Mouse (Mus musculus): ENCODE measurements around the gene Hipk1. TPM values are rescaled to one million over a fixed set of nuclear protein-coding genes. Genes with fewer than 3 reads are reported as not detected.
A peak's percentile ranks its signal among the peaks of the same experiment; 100 is the strongest.
"Not testable (repeated sequence)": the region's sequence is repeated elsewhere in the genome, so short reads cannot be mapped to it uniquely, and the experiment has no call there.

Gene Hipk1
- polyA plus RNA-seq, 1 experiment from 2014 or later = 13.8 TPM

- H3K36me3 ChIP-seq (ENCODE audit: insufficient read depth, low read length) = no peaks in the 10 kb centered on the region
- H3K27me3 ChIP-seq (replicated peaks; ENCODE audit: insufficient read depth, low read length) = no peaks in the 10 kb centered on the region
- H3K4me3 ChIP-seq (ENCODE audit: low read depth, low read length) = no peak overlapping the region
- H3K9ac ChIP-seq (replicated peaks; ENCODE audit: low read depth) = no peak overlapping the region
- WGBS = 74% methylated on average over 6 of the region's 6 CpGs
- no peaks in the 10 kb centered on the region for H3K4me1 ChIP-seq (ENCODE audit: insufficient read depth, low read depth, low read length)
- no peaks in the 10 kb centered on the region for H3K9me3 ChIP-seq (ENCODE audit: low read length)
- no peak overlapping the region for H3K4me2 ChIP-seq (replicated peaks; ENCODE audit: low read depth, low read length)
- TF ChIP-seq CTCF (IDR thresholded peaks at IDR 0.05) (no peak), EP300 (IDR thresholded peaks at IDR 0.05) (no peak)
- no peak for ATAC-seq
- no peak for DNase-seq (ENCODE audit: low spot score)
- no peak overlapping the region for H3K27ac ChIP-seq (ENCODE audit: low read length)
Measured at GRCm38 (mm10) chr3:103835272-103835950, 44.0 kb upstream of the Hipk1 start.

- Histone ChIP-seq H3K4me1 (ENCODE audit: insufficient read depth, low read depth, low read length) (no peaks in the 10 kb centered on the region), H3K4me3 (ENCODE audit: low read depth, low read length) (no peak overlapping the region), H3K27me3 (replicated peaks; ENCODE audit: insufficient read depth, low read length) (no peaks in the 10 kb centered on the region), H3K4me2 (replicated peaks; ENCODE audit: low read depth, low read length) (no peak overlapping the region), H3K9ac (replicated peaks; ENCODE audit: low read depth) (no peak overlapping the region), H3K27ac (ENCODE audit: low read length) (no peak overlapping the region), H3K9me3 (ENCODE audit: low read length) (no peaks in the 10 kb centered on the region), H3K36me3 (ENCODE audit: insufficient read depth, low read length) (no peaks in the 10 kb centered on the region)
- ATAC-seq (no peak), DNase-seq (ENCODE audit: low spot score) (no peak)
- TF ChIP-seq EP300 (IDR thresholded peaks at IDR 0.05) (no peak), CTCF (IDR thresholded peaks at IDR 0.05) (no peak)
- 91% methylated on average over 2 of the region's 2 CpGs for WGBS
Measured at GRCm38 (mm10) chr3:103834001-103834400, 42.6 kb upstream of the Hipk1 start.

DNA sequence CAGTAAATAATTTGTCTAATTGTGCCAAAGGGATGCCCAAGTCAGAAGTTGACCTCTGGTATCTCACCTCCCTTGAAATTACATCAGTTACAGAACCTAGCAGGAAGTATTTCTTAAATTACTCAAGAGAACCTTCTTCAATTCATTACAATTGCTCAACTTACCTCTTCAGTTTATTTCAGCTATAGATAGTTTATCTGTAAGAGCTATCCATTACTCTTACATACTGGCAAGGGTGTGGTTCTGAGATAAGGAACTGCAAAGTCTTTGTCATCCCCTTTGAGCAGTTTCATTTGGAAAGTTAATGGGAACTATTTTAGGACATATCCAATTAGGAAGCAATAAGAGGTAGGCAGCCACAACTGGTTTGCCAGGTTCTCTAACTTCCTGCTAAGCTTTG, 41.1 kb upstream of the Hipk1 start, which contains the start of gene Bcl2l15:
Gene Bcl2l15, plus strand, starts transcription at position 176 of the 400 bp plus-strand sequence.
- Histone ChIP-seq H3K27ac (ENCODE audit: low read length) (no peak within 1 kb of the TSS), H3K4me2 (replicated peaks; ENCODE audit: low read depth, low read length) (no peak within 1 kb of the TSS), H3K9me3 (ENCODE audit: low read length) (no peaks in the 10 kb centered on the region), H3K4me3 (ENCODE audit: low read depth, low read length) (no peak within 1 kb of the TSS), H3K27me3 (replicated peaks; ENCODE audit: insufficient read depth, low read length) (no peaks in the 10 kb centered on the region), H3K9ac (replicated peaks; ENCODE audit: low read depth) (no peak within 1 kb of the TSS), H3K4me1 (ENCODE audit: insufficient read depth, low read depth, low read length) (no peaks in the 10 kb centered on the region), H3K36me3 (ENCODE audit: insufficient read depth, low read length) (no peaks in the 10 kb centered on the region)
- DNase-seq (ENCODE audit: low spot score) (no peak), ATAC-seq (no peak)
- no peak for TF ChIP-seq EP300 (IDR thresholded peaks at IDR 0.05)
- no peak for TF ChIP-seq CTCF (IDR thresholded peaks at IDR 0.05)

GRCm38 (mm10) chr3:103831146-103831545, 39.8 kb upstream of the Hipk1 start:
- TF ChIP-seq CTCF (IDR thresholded peaks at IDR 0.05) (no peak), EP300 (IDR thresholded peaks at IDR 0.05) (no peak)
- H3K4me3 ChIP-seq (ENCODE audit: low read depth, low read length) = no peak overlapping the region

GRCm38 (mm10) chr3:103830681-103831080, 39.3 kb upstream of the Hipk1 start:
- H3K27ac ChIP-seq (ENCODE audit: low read length) = not testable (repeated sequence)

More at GRCm38 (mm10) chr3:103831146-103831545, 39.8 kb upstream of the Hipk1 start:
- no peaks in the 10 kb centered on the region for H3K36me3 ChIP-seq (ENCODE audit: insufficient read depth, low read length)
- no peak for DNase-seq (ENCODE audit: low spot score)
- H3K9ac ChIP-seq (replicated peaks; ENCODE audit: low read depth) = no peak overlapping the region
- no peak overlapping the region for H3K27ac ChIP-seq (ENCODE audit: low read length)
- no peak for ATAC-seq
- no peaks in the 10 kb centered on the region for H3K4me1 ChIP-seq (ENCODE audit: insufficient read depth, low read depth, low read length)
- H3K9me3 ChIP-seq (ENCODE audit: low read length) = no peaks in the 10 kb centered on the region
- H3K4me2 ChIP-seq (replicated peaks; ENCODE audit: low read depth, low read length) = no peak overlapping the region
- no peaks in the 10 kb centered on the region for H3K27me3 ChIP-seq (replicated peaks; ENCODE audit: insufficient read depth, low read length)
- WGBS = 81% methylated on average over 7 of the region's 7 CpGs

GRCm38 (mm10) chr3:103829036-103829435, 37.7 kb upstream of the Hipk1 start:
- Histone ChIP-seq H3K27me3 (replicated peaks; ENCODE audit: insufficient read depth, low read length) (no peaks in the 10 kb centered on the region), H3K4me1 (ENCODE audit: insufficient read depth, low read depth, low read length) (no peaks in the 10 kb centered on the region), H3K9ac (replicated peaks; ENCODE audit: low read depth) (no peak overlapping the region), H3K4me3 (ENCODE audit: low read depth, low read length) (no peak overlapping the region), H3K27ac (ENCODE audit: low read length) (no peak overlapping the region), H3K4me2 (replicated peaks; ENCODE audit: low read depth, low read length) (no peak overlapping the region), H3K9me3 (ENCODE audit: low read length) (no peaks in the 10 kb centered on the region), H3K36me3 (ENCODE audit: insufficient read depth, low read length) (no peaks in the 10 kb centered on the region)
- ATAC-seq = no peak
- WGBS = 82% methylated on average over 3 of the region's 3 CpGs
- TF ChIP-seq EP300 (IDR thresholded peaks at IDR 0.05) = no peak
- TF ChIP-seq CTCF (IDR thresholded peaks at IDR 0.05) = no peak
- no peak for DNase-seq (ENCODE audit: low spot score)

More at GRCm38 (mm10) chr3:103830681-103831080, 39.3 kb upstream of the Hipk1 start:
- ATAC-seq; H3K4me2 ChIP-seq (replicated peaks; ENCODE audit: low read depth, low read length); H3K9ac ChIP-seq (replicated peaks; ENCODE audit: low read depth); DNase-seq (ENCODE audit: low spot score); H3K36me3 ChIP-seq (ENCODE audit: insufficient read depth, low read length); H3K4me3 ChIP-seq (ENCODE audit: low read depth, low read length); H3K4me1 ChIP-seq (ENCODE audit: insufficient read depth, low read depth, low read length); H3K9me3 ChIP-seq (ENCODE audit: low read length); H3K27me3 ChIP-seq (replicated peaks; ENCODE audit: insufficient read depth, low read length): not testable (repeated sequence)
- 56% methylated on average over 1 of the region's 1 CpGs for WGBS
- peak; percentile 23 for TF ChIP-seq CTCF (IDR thresholded peaks at IDR 0.05)
